Mouse (Mus musculus) cerebellum, adult 11 months (tissue): Measurements from ENCODE around the gene Gpc4.

ENCODE experiments used
- DNase-seq: peaks from one replicate; pipeline ENCODE4 v3.0.0; 2022

Gene Gpc4

GRCm38 (mm10) chrX:52145563-52145962, 19.5 kb downstream of the Gpc4 start:
- DNase-seq, result no peak

- no peak for DNase-seq
Observed at GRCm38 (mm10) chrX:52144491-52144890, 20.6 kb downstream of the Gpc4 start.

- DNase-seq, result no peak
Observed at GRCm38 (mm10) chrX:52140316-52140715, 24.7 kb downstream of the Gpc4 start.

DNA sequence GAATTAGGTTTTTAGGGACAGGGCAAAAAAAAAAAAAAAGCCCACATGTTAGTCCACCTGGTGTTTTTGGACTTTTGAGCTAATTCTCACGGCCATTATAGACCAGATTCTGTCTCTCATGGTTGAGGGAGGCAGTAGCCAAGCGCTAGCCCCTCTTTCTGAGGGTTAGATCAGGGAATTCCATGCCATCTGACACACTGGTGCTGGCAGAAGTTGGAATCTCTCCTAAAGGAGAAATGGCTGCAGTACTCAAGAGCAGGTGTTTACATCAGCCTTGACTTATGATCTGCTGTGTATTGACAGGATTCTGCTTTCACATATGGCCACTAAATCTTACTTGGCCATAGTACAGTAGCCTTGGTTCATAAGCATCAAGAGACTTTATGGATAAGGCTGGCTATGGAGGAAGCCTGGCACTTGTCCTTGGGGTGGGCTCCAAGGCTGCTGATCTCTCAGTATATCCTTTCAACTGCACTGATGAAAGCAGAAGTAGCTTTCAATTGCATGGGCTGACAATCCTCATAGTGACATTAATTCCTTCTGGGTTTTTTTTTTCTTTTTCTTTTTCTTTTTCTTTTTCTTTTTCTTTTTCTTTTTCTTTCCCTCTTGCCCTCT, 26.5 kb downstream of the Gpc4 start:
- no peak for DNase-seq

DNA sequence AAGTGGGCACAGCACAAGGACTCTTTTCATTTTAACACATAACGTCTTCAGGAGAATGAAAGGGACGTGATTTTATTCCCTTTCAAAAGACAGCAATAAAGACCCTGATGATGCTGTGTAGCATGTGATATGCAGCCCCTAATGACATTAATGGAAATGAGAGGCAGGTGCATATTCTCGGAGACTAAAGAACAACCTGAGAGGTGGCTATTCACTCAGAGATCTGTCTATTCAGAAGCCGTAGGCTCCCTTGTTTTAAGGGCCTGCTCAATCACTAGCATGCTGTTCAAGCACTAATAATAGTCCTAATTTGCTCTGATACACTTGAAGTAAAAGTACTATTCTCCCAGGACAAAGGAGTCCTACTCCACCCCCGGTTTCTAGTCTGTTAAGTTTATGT, 27.0 kb downstream of the Gpc4 start:
- no peak for DNase-seq

GRCm38 (mm10) chrX:52136525-52136924, 28.5 kb downstream of the Gpc4 start:
- no peak for DNase-seq

DNA sequence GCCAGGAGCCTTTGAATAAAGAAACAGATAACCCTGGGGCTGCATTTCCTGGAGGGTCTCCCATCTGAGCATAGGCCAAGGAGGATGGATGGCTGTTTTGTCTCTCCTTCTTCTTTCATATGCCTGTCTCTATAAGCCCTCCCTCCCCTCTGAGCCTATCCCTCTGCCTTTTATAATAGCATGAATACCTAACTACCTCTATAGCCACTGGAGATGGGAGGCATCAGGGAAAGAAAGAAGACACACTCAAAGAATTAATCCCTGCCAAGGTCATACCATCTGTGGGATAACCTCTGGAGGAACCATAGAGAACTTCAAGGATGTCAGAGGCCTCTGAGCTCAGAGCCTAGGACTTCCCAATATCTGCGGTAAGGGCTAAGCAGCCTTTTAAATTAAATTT, 35.4 kb downstream of the Gpc4 start:
- no peak for DNase-seq

- no peak for DNase-seq
Observed at GRCm38 (mm10) chrX:52128794-52129193, 36.3 kb downstream of the Gpc4 start.

DNA sequence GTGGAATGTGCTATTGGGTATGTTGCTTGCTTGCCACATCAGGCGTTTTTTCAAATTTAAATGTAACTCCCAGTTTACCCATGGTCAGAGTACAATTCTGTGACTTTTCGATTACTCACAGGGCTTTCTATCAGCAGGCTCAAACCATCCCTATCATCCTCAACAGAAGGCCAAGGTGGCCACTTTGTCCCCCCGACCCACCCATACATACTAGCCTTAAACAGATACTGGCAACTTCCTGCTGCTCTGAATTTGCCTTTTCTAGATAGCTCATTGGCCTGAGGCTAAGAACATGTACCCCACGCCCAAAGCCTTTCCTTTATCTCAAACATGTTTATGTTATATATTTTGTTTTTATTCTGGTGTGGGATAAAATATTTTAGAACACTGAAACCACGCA, 51.4 kb downstream of the Gpc4 start:
- no peak for DNase-seq

GRCm38 (mm10) chrX:52109663-52110062, 55.4 kb downstream of the Gpc4 start:
- no peak for DNase-seq

DNA sequence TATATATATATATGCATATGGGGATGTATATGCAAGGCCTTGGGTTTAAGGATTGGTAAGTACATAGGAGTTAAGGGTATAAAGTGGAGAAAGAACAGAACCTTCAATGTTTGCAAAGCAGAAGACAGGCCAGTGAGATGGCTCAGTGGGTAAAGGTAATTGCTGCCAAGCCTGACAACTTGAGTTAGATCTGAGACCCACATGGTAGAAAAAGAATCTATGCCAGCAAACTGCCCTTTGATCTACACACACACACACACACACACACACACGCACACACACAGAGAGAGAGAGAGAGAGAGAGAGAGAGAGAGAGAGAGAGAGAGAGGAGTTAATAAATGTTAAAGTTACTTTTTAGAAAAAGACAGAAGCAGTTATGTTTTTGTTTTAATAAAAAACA, 56.1 kb downstream of the Gpc4 start:
- DNase-seq, result no peak

GRCm38 (mm10) chrX:52103771-52104170, 61.3 kb downstream of the Gpc4 start:
- no peak for DNase-seq

DNA sequence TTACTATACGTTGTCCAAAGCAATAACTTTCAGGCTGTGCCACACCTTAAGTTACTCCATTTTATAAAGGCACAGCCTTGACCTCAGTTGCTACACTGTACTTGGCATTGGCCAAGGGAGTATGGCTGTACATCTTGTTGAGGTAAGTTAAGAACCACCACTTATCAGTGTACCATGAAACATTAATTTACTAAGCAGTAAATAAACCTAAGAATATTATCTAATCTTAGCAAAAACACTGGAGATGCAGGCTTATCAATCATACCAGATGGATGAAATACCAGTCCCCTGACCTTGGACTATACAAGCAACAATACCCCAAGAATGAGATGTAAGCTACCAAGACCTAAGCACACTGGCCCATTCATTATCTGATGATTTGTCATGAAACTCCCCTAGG, 63.1 kb downstream of the Gpc4 start:
- DNase-seq, result no peak

DNA sequence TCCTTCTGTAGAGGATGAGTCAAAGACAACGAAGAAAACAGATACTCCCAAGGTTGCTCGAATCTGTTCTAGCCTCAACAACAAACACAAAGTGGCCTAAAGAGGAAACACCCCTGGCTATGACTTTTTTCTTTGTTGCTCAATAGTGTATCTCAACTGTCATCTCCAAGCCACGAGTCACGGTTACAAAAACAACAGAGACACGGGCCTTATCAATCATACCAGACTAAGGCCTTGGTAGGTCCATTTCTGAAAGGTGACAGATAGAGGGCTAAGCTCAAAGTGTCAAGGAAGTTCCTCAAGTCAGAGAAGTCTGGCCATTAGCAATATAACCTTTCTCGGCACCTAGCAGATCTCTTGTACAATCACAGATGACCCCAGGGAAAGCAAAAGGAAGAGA, 63.6 kb downstream of the Gpc4 start:
- no peak for DNase-seq

GRCm38 (mm10) chrX:52087726-52088348, 77.2 kb downstream of the Gpc4 start:
- no peak for DNase-seq

- no peak for DNase-seq
Observed at GRCm38 (mm10) chrX:52086885-52087573, 78.0 kb downstream of the Gpc4 start.

GRCm38 (mm10) chrX:52083557-52083956, 81.5 kb downstream of the Gpc4 start:
- no peak for DNase-seq

GRCm38 (mm10) chrX:52072410-52072809, 92.6 kb downstream of the Gpc4 start:
- no peak for DNase-seq

DNA sequence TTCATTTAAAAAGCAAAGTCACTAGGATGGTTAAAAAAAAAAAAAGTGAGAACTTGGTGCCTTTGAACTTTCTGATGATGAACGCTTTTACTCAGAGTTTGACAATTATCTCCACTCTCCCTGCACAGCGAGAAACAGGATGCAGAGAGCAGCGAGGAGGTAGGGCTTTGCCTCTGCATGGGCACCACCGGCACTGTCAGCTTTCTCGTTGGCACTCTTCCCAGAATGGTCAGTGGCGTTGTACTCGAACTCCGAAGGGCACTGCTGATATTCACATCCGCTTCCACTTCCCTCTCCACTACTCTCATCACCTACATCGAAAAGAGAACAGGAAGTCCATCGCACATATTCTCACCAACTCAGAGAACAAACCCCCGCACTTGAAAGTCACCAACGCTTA, 111.6 kb downstream of the Gpc4 start:
- no peak for DNase-seq

GRCm38 (mm10) chrX:52052011-52052410, 113.0 kb downstream of the Gpc4 start:
- DNase-seq, result no peak

- no peak for DNase-seq
Observed at GRCm38 (mm10) chrX:52050941-52051340, 114.1 kb downstream of the Gpc4 start.

DNA sequence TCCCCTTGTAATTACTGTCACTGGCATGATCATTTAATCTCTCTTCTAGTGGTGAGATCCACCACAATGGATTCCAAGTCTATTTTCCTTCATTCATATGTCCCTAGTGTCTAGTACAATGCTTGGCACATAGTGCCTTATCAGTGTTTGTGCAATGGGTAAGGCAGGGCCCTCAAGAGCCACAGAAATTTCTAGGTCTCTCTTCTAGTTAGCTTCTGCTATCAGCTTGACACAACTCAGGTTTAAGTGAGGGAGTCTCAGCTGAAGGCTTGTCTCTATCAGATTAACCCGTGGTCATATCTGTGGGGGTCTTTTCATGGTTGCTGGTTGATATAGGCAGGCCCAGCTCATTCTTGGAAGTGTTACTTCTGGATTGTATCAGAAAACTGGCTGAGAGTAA, 125.2 kb downstream of the Gpc4 start:
- no peak for DNase-seq

DNA sequence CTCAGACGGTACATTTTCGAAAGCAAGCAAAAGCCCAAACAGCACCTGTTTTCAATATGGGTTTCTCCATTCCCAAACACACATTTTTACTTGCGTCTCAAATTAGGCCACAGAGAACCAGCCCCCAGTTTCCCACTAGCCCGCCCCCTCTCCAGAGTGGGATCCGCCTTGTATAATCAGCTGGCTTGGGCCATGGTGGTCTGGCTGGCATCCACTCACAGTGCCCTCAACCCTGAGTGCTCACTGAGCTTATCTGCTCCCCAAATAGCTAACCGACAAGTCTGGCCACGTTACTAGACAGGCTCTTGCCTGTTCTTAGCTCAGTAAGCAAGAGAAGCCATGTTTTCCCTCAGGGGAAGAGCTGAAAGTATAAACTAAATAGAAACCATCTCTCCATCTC, 134.9 kb downstream of the Gpc4 start:
- no peak for DNase-seq

DNA sequence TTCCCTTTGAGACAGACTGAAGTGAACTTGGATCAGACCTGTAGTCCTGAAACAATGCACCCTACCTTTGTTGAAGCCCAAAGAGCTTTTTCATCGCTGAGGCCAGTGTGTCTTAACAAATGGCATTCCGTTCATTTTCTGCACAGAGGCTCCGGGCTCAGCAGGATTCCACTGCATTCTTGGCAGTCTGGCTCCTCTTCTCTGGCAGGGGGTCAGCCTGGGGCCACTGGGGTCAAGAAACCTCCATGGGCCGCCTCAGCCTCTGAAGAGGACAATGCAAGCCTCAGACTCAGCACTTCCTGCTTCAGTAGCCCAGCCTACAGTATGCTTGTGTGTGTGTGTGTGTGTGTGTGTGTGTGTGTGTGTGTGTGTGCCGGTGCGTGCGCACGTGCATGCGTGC, 147.4 kb downstream of the Gpc4 start:
- DNase-seq, result no peak
